In genomic region chr4:40837451-40838285, GRCm38 (mm10) we compare ENCODE assay signal across 8 mouse cellular contexts. TPM values are rescaled to one million over a fixed set of nuclear protein-coding genes. Genes with fewer than 3 reads are reported as not detected.
A peak's percentile ranks its signal among the peaks of the same experiment; 100 is the strongest.
DNase-seq lines count a peak whose midpoint lies in the region; ATAC-seq and TF ChIP-seq lines count a peak whose summit lies in the region.

No protein-coding gene starts in this region.

- peak overlapping the region; percentile 48 for H3K27ac ChIP-seq in spleen, adult 2 months (ENCODE audit: insufficient read depth, low read length)
- H3K27ac ChIP-seq in embryonic facial prominence, embryonic 12.5 days, result peak overlapping the region; percentile 65
- H3K27ac ChIP-seq in liver, embryonic 13.5 days, result peak overlapping the region; percentile 48

- peaks cover 35% of the 10 kb centered on the region for H3K4me1 ChIP-seq in spleen, adult 2 months (ENCODE audit: control insufficient read depth, insufficient read depth, insufficient read length)
- peaks cover 19% of the 10 kb centered on the region for H3K4me1 ChIP-seq in embryonic facial prominence, embryonic 12.5 days
- peaks cover 80% of the 10 kb centered on the region for H3K4me1 ChIP-seq in liver, embryonic 13.5 days (replicated peaks)

- no peaks in the 10 kb centered on the region for H3K36me3 ChIP-seq in spleen, adult 2 months (ENCODE audit: control insufficient read depth, insufficient read depth, low read length)
- no peaks in the 10 kb centered on the region for H3K36me3 ChIP-seq in embryonic facial prominence, embryonic 12.5 days
- H3K36me3 ChIP-seq in liver, embryonic 13.5 days, result peaks cover 38% of the 10 kb centered on the region

- intact Hi-C loops in heart, postnatal 14 days (cut with DNase I), result no loop called here

- no peak for DNase-seq in spleen, adult 2 months (ENCODE audit: low read depth in 1 of 2, low spot score in 2 of 2)
- DNase-seq in spleen, adult 12 weeks (ENCODE audit: low spot score), result no peak
- peak; percentile 64 to 73 for DNase-seq in heart, postnatal 14 days
- no peak for DNase-seq in liver, embryonic 13.5 days
- no peak for DNase-seq in cerebellum, adult 11 months
- DNase-seq in cerebellum, adult 8-10 months, result no peak

- no peak overlapping the region for H3K9ac ChIP-seq in embryonic facial prominence, embryonic 12.5 days
- H3K9ac ChIP-seq in liver, embryonic 13.5 days, result no peak overlapping the region

- 0 out of 2 replicates have a peak overlapping the region, but pooled peaks have one; percentile 18 for H3K4me2 ChIP-seq in embryonic facial prominence, embryonic 12.5 days (replicated peaks)
- H3K4me2 ChIP-seq in liver, embryonic 13.5 days, result peak overlapping the region; percentile 1; the same call in 1 of the 2 replicates

- no peak overlapping the region for H3K4me3 ChIP-seq in spleen, adult 2 months (ENCODE audit: extremely low read depth, insufficient read depth, insufficient read length)
- no peak overlapping the region for H3K4me3 ChIP-seq in embryonic facial prominence, embryonic 12.5 days
- H3K4me3 ChIP-seq in liver, embryonic 13.5 days (replicated peaks), result no peak overlapping the region

- no peak for TF ChIP-seq CTCF in spleen, adult 2 months (IDR thresholded peaks at IDR 0.05; ENCODE audit: extremely low read depth, insufficient read depth, insufficient read length, insufficient replicate concordance)

- TF ChIP-seq POLR2A in spleen, adult 2 months (IDR thresholded peaks at IDR 0.05; ENCODE audit: low read depth, low read length), result no peak

- H3K27me3 ChIP-seq in spleen, adult 2 months (ENCODE audit: control insufficient read depth, insufficient read depth, low read length), result no peaks in the 10 kb centered on the region
- H3K27me3 ChIP-seq in embryonic facial prominence, embryonic 12.5 days, result no peaks in the 10 kb centered on the region
- no peaks in the 10 kb centered on the region for H3K27me3 ChIP-seq in liver, embryonic 13.5 days

- ATAC-seq in embryonic facial prominence, embryonic 12.5 days (ENCODE audit: insufficient number of reproducible peaks, insufficient read depth, low FRiP score, low TSS enrichment), result peak; percentile 60; the same call in 1 of the 2 replicates
- ATAC-seq in liver, embryonic 13.5 days (ENCODE audit: low read depth), result peak; percentile 61
- ATAC-seq in activated CD4-positive, CD25-positive, alpha-beta regulatory T cell, adult 4 months, result no peak

- WGBS in spleen, adult 2 months, result 28% methylated on average over 10 of the region's 10 CpGs
- 42% methylated on average over 10 of the region's 10 CpGs for WGBS in embryonic facial prominence, embryonic 12.5 days
- WGBS in liver, embryonic 13.5 days (ENCODE audit: insufficient replicate concordance), result 48% methylated on average over 10 of the region's 10 CpGs

- no peaks in the 10 kb centered on the region for H3K9me3 ChIP-seq in embryonic facial prominence, embryonic 12.5 days
- no peaks in the 10 kb centered on the region for H3K9me3 ChIP-seq in liver, embryonic 13.5 days (replicated peaks)

RNA-seq across cellular contexts. Expression of gene B4galt1, which starts 16.1 kb away (rescaled TPM):
- polyA plus RNA-seq in spleen, adult 2 months (2012; rRNA removed), result 24.6 and 37.4 TPM in 2 replicates
- 34.4 and 37.9 TPM in 2 replicates for polyA plus RNA-seq in embryonic facial prominence, embryonic 12.5 days (2016; fragmentation: Nextera tagmentation; extraction: Ambion mirVana)
- 10 to 100 TPM; 65.7 to 70.3 TPM for total RNA-seq in heart, postnatal 14 days (2021)
- 29.9 and 33.8 TPM in 2 replicates for polyA plus RNA-seq in liver, embryonic 13.5 days (2015; fragmentation: Nextera tagmentation; extraction: Ambion mirVana)
- polyA plus RNA-seq in activated CD4-positive, CD25-positive, alpha-beta regulatory T cell, adult 4 months (2017; shearing (Covaris generic)), result 10 to 100 TPM; 58.7 to 75.3 TPM

Comparison
In these comparisons a context has a peak if more than half of its experiments do, and no peak if none do; other contexts are left out.
1. DNase-seq: peak in heart, postnatal 14 days (2 of 2); none in spleen, adult 2 months (0 of 2), spleen, adult 12 weeks (single experiment), liver, embryonic 13.5 days (single experiment), cerebellum, adult 11 months (single experiment) and cerebellum, adult 8-10 months (single experiment).
2. Peak in every context shown above with its lines, with median percentiles within 50 percentile points of each other: H3K27ac ChIP-seq.